Mouse (Mus musculus) intestine, embryonic 16.5 days (tissue): ENCODE results near the gene Itpkb. TPM values are rescaled to one million over a fixed set of nuclear protein-coding genes. Genes with fewer than 3 reads are reported as not detected.
A peak's percentile ranks its signal among the peaks of the same experiment; 100 is the strongest.

Experiments
- ATAC-seq: fragments of 200-750 bp; cut with Nextera tagmentation; 2 replicates; pipeline ENCODE4 v1.8.0; 2017; ENCODE audit warnings: moderate TSS enrichment, moderate library complexity
- H3K27ac ChIP-seq: fragments of 300-500 bp; sonication (generic); 2 replicates; pipeline ENCODE4 v1.5.1; 2014; ENCODE audit warnings: mild to moderate bottlenecking, low read length
- H3K27me3 ChIP-seq: fragments of 300-500 bp; sonication (generic); replicated peaks from 2 replicates; pipeline ENCODE4 v1.6.1; 2014; ENCODE audit warnings: low read length, control low read depth, mixed read lengths; ENCODE audit not compliant: control insufficient read depth, insufficient read depth
- H3K36me3 ChIP-seq: fragments of 300-500 bp; sonication (generic); 2 replicates; pipeline ENCODE4 v1.6.1; 2014; ENCODE audit warnings: low read length, control low read depth; ENCODE audit not compliant: control insufficient read depth, insufficient read depth
- H3K4me1 ChIP-seq: fragments of 300-500 bp; sonication (generic); 2 replicates; pipeline ENCODE4 v1.6.1; 2014; ENCODE audit warnings: low read length, control low read depth, mixed read lengths; ENCODE audit not compliant: control insufficient read depth, insufficient read depth
- H3K4me2 ChIP-seq: fragments of 300-500 bp; sonication (generic); 2 replicates; pipeline ENCODE4 v1.6.1; 2014; ENCODE audit warnings: low read depth, low read length, control low read depth
- H3K4me3 ChIP-seq: fragments of 300-500 bp; sonication (generic); 2 replicates; pipeline ENCODE4 v1.5.1; 2014; ENCODE audit warnings: mild to moderate bottlenecking, low read length
- H3K9ac ChIP-seq: fragments of 300-500 bp; sonication (generic); 2 replicates; pipeline ENCODE4 v1.6.1; 2014; ENCODE audit warnings: low read depth, low read length
- H3K9me3 ChIP-seq: fragments of 300-500 bp; sonication (generic); 2 replicates; pipeline ENCODE4 v1.6.1; 2016; ENCODE audit warnings: low read length, control low read depth; ENCODE audit not compliant: control insufficient read depth
- WGBS: fragments of 180-500 bp; shearing (Covaris S2); extraction: QIAGEN DNeasy Blood & Tissue Kit; methylation state at CpG from one replicate; pipeline ENCODE4 v1.1.7; 2014; 5-methylcytosine and 5-hydroxymethylcytosine counted together
- polyA plus RNA-seq: library from polyadenylated mRNA; unstranded; fragments of >200 nt; fragmentation: Nextera tagmentation; extraction: Ambion mirVana; gene quantifications from 2 replicates; pipeline ENCODE4 v1.2.1, GENCODE M21; 2015

The Itpkb gene
- polyA plus RNA-seq, 1 experiment from 2014 or later, result 5.1 TPM

DNA sequence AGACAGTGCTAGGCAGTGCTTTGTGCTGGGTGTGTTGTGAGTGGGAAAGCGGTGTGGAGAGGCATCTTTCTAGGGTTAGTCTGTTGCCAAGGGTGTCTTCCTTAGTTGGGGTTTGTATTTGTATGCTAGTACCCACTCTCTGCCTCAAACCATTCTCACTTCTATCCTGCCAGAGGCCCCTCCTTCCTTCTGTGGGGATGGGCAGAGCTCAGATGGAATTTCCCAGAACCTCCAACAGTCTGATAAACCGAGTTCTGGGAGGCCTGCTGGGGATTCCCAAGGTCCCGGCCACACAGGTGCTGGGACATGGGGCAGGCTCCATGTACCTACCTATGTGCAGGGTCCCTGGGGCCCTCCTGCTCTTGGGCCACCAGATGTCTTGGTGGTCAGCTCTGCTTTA lies 93.6 kb downstream of the Itpkb start:
- no peak for ATAC-seq
- Histone ChIP-seq H3K9ac (no peak overlapping the region), H3K4me1 (peaks cover 20% of the 10 kb centered on the region), H3K27ac (no peak overlapping the region), H3K4me2 (no peak overlapping the region), H3K9me3 (no peaks in the 10 kb centered on the region), H3K27me3 (no peaks in the 10 kb centered on the region), H3K36me3 (no peaks in the 10 kb centered on the region), H3K4me3 (no peak overlapping the region)
- WGBS, result 72% methylated on average over 3 of the region's 3 CpGs

DNA sequence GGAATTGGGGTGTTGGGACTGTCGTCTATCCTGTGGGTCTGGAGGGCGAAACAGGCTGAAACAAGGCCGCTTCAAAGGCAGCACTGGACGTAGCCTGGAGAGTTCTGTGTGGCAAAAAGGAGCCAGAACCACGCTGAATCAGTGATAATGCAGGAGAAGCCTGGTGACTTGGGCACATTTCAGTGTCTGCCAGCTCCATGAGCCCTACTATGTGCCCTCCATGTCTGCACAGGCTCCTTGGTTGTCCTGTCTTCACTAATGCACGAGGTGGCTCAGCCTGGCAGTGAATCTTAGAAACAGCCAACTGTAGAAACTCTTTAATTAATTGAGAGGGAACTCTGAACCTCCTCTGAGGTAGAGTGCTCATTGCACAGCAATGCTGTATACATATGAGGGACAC lies 96.1 kb downstream of the Itpkb start:
- Histone ChIP-seq H3K4me2 (no peak overlapping the region), H3K36me3 (no peaks in the 10 kb centered on the region), H3K27me3 (no peaks in the 10 kb centered on the region), H3K4me1 (peaks cover 24% of the 10 kb centered on the region), H3K9ac (no peak overlapping the region), H3K4me3 (no peak overlapping the region), H3K27ac (no peak overlapping the region), H3K9me3 (no peaks in the 10 kb centered on the region)
- 82% methylated on average over 6 of the region's 6 CpGs for WGBS
- no peak for ATAC-seq

DNA sequence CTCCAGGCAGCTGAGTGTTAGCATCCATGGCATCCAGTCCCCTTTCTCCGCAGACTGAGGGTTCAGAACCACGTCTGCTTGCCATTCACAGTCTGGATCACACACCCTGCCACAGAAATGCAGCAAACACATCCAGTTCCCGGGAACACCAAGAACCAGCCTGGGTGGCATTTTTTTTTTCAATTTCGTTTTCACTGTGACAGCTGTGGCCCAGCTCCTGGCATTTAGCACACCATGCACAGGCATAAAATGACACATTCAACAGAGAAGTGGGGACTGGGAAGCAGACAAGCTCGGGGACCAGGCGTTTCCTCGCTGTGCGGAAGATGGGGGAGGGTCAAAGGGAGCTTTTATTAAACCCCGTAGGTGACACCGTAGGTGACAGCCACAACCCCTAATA lies 97.4 kb downstream of the Itpkb start:
- H3K4me3 ChIP-seq, result no peak overlapping the region
- H3K27me3 ChIP-seq, result no peaks in the 10 kb centered on the region
- H3K36me3 ChIP-seq, result no peaks in the 10 kb centered on the region
- no peaks in the 10 kb centered on the region for H3K9me3 ChIP-seq
- H3K9ac ChIP-seq, result no peak overlapping the region
- peaks cover 14% of the 10 kb centered on the region for H3K4me1 ChIP-seq
- H3K4me2 ChIP-seq, result no peak overlapping the region
- H3K27ac ChIP-seq, result 0 out of 2 replicates have a peak overlapping the region, but pooled peaks have one; percentile 7
- no peak for ATAC-seq
- WGBS, result 50% methylated on average over 10 of the region's 10 CpGs

GRCm38 (mm10) chr1:180428101-180428712 lies 97.9 kb downstream of the Itpkb start:
- 18% methylated on average over 9 of the region's 9 CpGs for WGBS
- Histone ChIP-seq H3K4me1 (peaks cover 14% of the 10 kb centered on the region), H3K36me3 (no peaks in the 10 kb centered on the region), H3K4me2 (no peak overlapping the region), H3K4me3 (no peak overlapping the region), H3K27me3 (0 out of 2 replicates have a peak, but pooled peaks cover 2% of the 10 kb centered on the region), H3K27ac (no peak overlapping the region), H3K9me3 (no peaks in the 10 kb centered on the region), H3K9ac (no peak overlapping the region)
- ATAC-seq, result 0 out of 2 replicates have a peak, but pooled peaks have one; percentile 14

GRCm38 (mm10) chr1:180428871-180429270 lies 98.6 kb downstream of the Itpkb start:
- Histone ChIP-seq H3K36me3 (no peaks in the 10 kb centered on the region), H3K27me3 (0 out of 2 replicates have a peak, but pooled peaks cover 5% of the 10 kb centered on the region), H3K9me3 (no peaks in the 10 kb centered on the region), H3K9ac (no peak overlapping the region), H3K27ac (no peak overlapping the region), H3K4me3 (no peak overlapping the region), H3K4me2 (no peak overlapping the region), H3K4me1 (peaks cover 16% of the 10 kb centered on the region)
- ATAC-seq, result no peak
- 75% methylated on average over 8 of the region's 8 CpGs for WGBS

- no peak for ATAC-seq
- peaks cover 19% of the 10 kb centered on the region for H3K4me1 ChIP-seq
- no peak overlapping the region for H3K4me3 ChIP-seq
- H3K9me3 ChIP-seq, result no peaks in the 10 kb centered on the region
- no peak overlapping the region for H3K4me2 ChIP-seq
- no peak overlapping the region for H3K9ac ChIP-seq
- WGBS, result 46% methylated on average over 5 of the region's 5 CpGs
- 0 out of 2 replicates have a peak, but pooled peaks cover 6% of the 10 kb centered on the region for H3K27me3 ChIP-seq
- H3K27ac ChIP-seq, result no peak overlapping the region
- no peaks in the 10 kb centered on the region for H3K36me3 ChIP-seq
These were observed 99.5 kb downstream of the Itpkb start for GRCm38 (mm10) chr1:180429819-180430218.

DNA sequence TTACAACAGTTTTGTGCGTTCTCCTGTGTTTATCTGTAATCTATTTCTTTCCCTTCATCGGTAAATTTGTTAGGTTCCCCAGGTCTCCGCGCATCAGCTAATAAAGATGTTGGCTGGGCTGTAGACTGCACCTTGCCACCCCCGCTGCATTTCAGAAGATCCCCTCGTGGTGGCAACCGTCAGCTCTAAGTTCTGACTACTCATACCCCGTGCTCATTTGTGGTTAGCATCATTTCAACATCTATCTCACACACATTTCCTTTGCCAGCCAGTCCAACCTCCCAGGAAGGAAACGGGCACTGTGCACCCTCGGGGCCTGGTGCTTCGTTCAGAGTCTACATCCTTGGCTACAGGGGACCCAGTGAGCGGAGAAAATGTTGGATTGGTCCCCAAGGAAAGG lies 101.5 kb downstream of the Itpkb start:
- Histone ChIP-seq H3K27me3 (0 out of 2 replicates have a peak, but pooled peaks cover 6% of the 10 kb centered on the region), H3K4me1 (peaks cover 19% of the 10 kb centered on the region), H3K4me2 (no peak overlapping the region), H3K9me3 (no peaks in the 10 kb centered on the region), H3K27ac (no peak overlapping the region), H3K36me3 (no peaks in the 10 kb centered on the region), H3K9ac (no peak overlapping the region), H3K4me3 (no peak overlapping the region)
- no peak for ATAC-seq
- 70% methylated on average over 12 of the region's 12 CpGs for WGBS

DNA sequence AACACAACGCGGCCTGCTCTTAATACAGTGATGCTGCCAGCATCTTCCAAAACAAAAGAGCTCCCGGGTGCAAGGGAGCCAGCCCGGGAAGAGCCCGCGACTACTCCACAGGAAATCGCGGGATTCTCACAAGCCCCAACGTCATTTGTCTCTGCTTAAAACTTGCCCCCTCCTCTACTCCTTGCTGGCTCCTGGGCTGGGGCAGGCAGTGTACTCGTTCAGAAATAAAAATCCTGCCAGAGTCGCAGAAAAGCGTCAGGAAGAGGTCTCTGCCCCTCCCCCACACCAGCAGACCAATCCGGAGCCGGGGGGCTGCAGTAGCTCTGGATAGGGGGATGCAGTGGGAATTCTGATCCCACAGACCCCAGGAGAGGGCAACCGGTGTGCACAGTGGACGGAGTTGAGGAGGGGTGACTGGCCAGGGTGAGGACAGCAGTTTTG lies 102.8 kb downstream of the Itpkb start:
- Histone ChIP-seq H3K9me3 (no peaks in the 10 kb centered on the region), H3K4me2 (peak overlapping the region; percentile 49), H3K4me3 (0 out of 2 replicates have a peak overlapping the region, but pooled peaks have one; percentile 15), H3K4me1 (peaks cover 12% of the 10 kb centered on the region), H3K27ac (no peak overlapping the region), H3K27me3 (0 out of 2 replicates have a peak, but pooled peaks cover 6% of the 10 kb centered on the region), H3K9ac (peak overlapping the region; percentile 63; the same call in 1 of the 2 replicates), H3K36me3 (no peaks in the 10 kb centered on the region)
- no peak for ATAC-seq
- WGBS, result 4% methylated on average over 16 of the region's 16 CpGs

GRCm38 (mm10) chr1:180433796-180434566 lies 103.7 kb downstream of the Itpkb start:
- Histone ChIP-seq H3K36me3 (no peaks in the 10 kb centered on the region), H3K4me3 (no peak overlapping the region), H3K9ac (no peak overlapping the region), H3K27me3 (0 out of 2 replicates have a peak, but pooled peaks cover 6% of the 10 kb centered on the region), H3K9me3 (no peaks in the 10 kb centered on the region), H3K27ac (no peak overlapping the region), H3K4me1 (peaks cover 12% of the 10 kb centered on the region), H3K4me2 (no peak overlapping the region)
- ATAC-seq, result peak; percentile 81
- WGBS, result 17% methylated on average over 7 of the region's 7 CpGs
